16 mouse cellular contexts compared by ENCODE assay signal in genomic region chr4:52213363-52213762, GRCm38 (mm10).
DNase-seq lines count a peak whose midpoint lies in the region; ATAC-seq and TF ChIP-seq lines count a peak whose summit lies in the region.
"Had no signal": no experiment of that assay in that cellular context is flagged by ENCODE, and none has a peak within 500 bp of the region (broad histone marks: within the 10 kb centered on the region; RNA-seq: fewer than 3 reads in every experiment).

No protein-coding gene starts in this region.

- no peaks in the 10 kb centered on the region for H3K4me1 ChIP-seq in heart, embryonic 16.5 days (ENCODE audit: control insufficient read depth, insufficient read depth, low read length)
- peaks cover 3% of the 10 kb centered on the region; the same call in 1 of the 2 replicates for H3K4me1 ChIP-seq in forebrain, embryonic 16.5 days (replicated peaks; ENCODE audit: control insufficient read depth, insufficient read depth, low read length)
- H3K4me1 ChIP-seq in heart, adult 2 months (ENCODE audit: control insufficient read depth, insufficient read depth, low read length) = no peaks in the 10 kb centered on the region
- H3K4me1 ChIP-seq: lung, embryonic 15.5 days; megakaryocyte, embryonic 14.5 days had no signal

- TF ChIP-seq CTCF in heart, adult 2 months (IDR thresholded peaks at IDR 0.05) = no peak

- 56% methylated on average over 3 of the region's 3 CpGs for WGBS in heart, embryonic 16.5 days
- WGBS in forebrain, embryonic 16.5 days = 30% methylated on average over 3 of the region's 3 CpGs
- WGBS in heart, adult 2 months = 55% methylated on average over 3 of the region's 3 CpGs

- peak; percentile 67; the same call in 1 of the 2 replicates for ATAC-seq in heart, embryonic 16.5 days (replicated peaks; ENCODE audit: extremely low read depth, insufficient read depth, low FRiP score)
- 0 out of 2 replicates have a peak, but pooled peaks have one; percentile 43 for ATAC-seq in forebrain, embryonic 16.5 days

- H3K9ac ChIP-seq in heart, embryonic 16.5 days (ENCODE audit: low read length) = no peak overlapping the region
- no peak overlapping the region for H3K9ac ChIP-seq in forebrain, embryonic 16.5 days (replicated peaks; ENCODE audit: low read depth, low read length)
- H3K9ac ChIP-seq in heart, adult 2 months (ENCODE audit: low read depth, low read length) = no peak overlapping the region
- H3K9ac ChIP-seq: lung, embryonic 15.5 days had no signal

- no peak for TF ChIP-seq POLR2A in heart, adult 2 months (IDR thresholded peaks at IDR 0.05; ENCODE audit: insufficient read depth, low read depth, low read length)

- H3K27ac ChIP-seq in heart, embryonic 16.5 days (ENCODE audit: low read length) = no peak overlapping the region
- no peak overlapping the region for H3K27ac ChIP-seq in forebrain, embryonic 16.5 days (ENCODE audit: low read length)
- H3K27ac ChIP-seq in heart, adult 2 months = no peak overlapping the region
- H3K27ac ChIP-seq: lung, embryonic 15.5 days had no signal

- TF ChIP-seq EP300 in heart, adult 2 months (IDR thresholded peaks at IDR 0.05; ENCODE audit: insufficient read depth, low read depth, low read length) = no peak

- H3K27me3 ChIP-seq in heart, embryonic 16.5 days (ENCODE audit: control insufficient read depth, insufficient read depth, low read length) = no peaks in the 10 kb centered on the region
- no peaks in the 10 kb centered on the region for H3K27me3 ChIP-seq in forebrain, embryonic 16.5 days (replicated peaks; ENCODE audit: control insufficient read depth, insufficient read depth, low read length)
- no peaks in the 10 kb centered on the region for H3K27me3 ChIP-seq in heart, adult 2 months (ENCODE audit: control insufficient read depth, insufficient read depth, low read length)
- H3K27me3 ChIP-seq: lung, embryonic 15.5 days; megakaryocyte, embryonic 14.5 days had no signal

- no peak overlapping the region for H3K4me3 ChIP-seq in heart, embryonic 16.5 days (ENCODE audit: low read length)
- H3K4me3 ChIP-seq in forebrain, embryonic 16.5 days (replicated peaks; ENCODE audit: low read length) = no peak overlapping the region
- H3K4me3 ChIP-seq in heart, adult 2 months = no peak overlapping the region
- H3K4me3 ChIP-seq: lung, embryonic 15.5 days; megakaryocyte, embryonic 14.5 days had no signal

- no peak overlapping the region for H3K4me2 ChIP-seq in heart, embryonic 16.5 days (ENCODE audit: low read depth, low read length)
- H3K4me2 ChIP-seq in forebrain, embryonic 16.5 days (ENCODE audit: low read length) = no peak overlapping the region
- H3K4me2 ChIP-seq: lung, embryonic 15.5 days had no signal

- DNase-seq in heart, adult 11 months = no peak
- peak; percentile 36 for DNase-seq in embryo, embryonic 10.5 days (ENCODE audit: low spot score)
- DNase-seq in mesoderm, embryonic 11.5 days (ENCODE audit: low read depth, low spot score) = peak; percentile 43
- no peak for DNase-seq in thymus, postnatal 25 days
- DNase-seq in ovary, postnatal 36 days (ENCODE audit: low spot score) = no peak
- no peak for DNase-seq in heart, adult 2 months
- DNase-seq: adrenal gland, postnatal 25 days; B cell, adult 2 months; cerebellum, adult 11-12 months; kidney, postnatal 14 days; left cerebral cortex, postnatal 4 days; right cerebral cortex, postnatal 25 days had no signal

- intact Hi-C loops in heart, adult 2 months (cut with DNase I) = no loop called here

- no peaks in the 10 kb centered on the region for H3K36me3 ChIP-seq in heart, embryonic 16.5 days (ENCODE audit: control insufficient read depth, insufficient read depth)
- no peaks in the 10 kb centered on the region for H3K36me3 ChIP-seq in forebrain, embryonic 16.5 days (ENCODE audit: control insufficient read depth, insufficient read depth)
- H3K36me3 ChIP-seq in heart, adult 2 months (ENCODE audit: control insufficient read depth, insufficient read depth, low read length) = no peaks in the 10 kb centered on the region
- H3K36me3 ChIP-seq: lung, embryonic 15.5 days had no signal

- H3K9me3 ChIP-seq in heart, embryonic 16.5 days (replicated peaks; ENCODE audit: control insufficient read depth, low read length) = no peaks in the 10 kb centered on the region
- H3K9me3 ChIP-seq in forebrain, embryonic 16.5 days (ENCODE audit: control insufficient read depth, low read length) = no peaks in the 10 kb centered on the region
- H3K9me3 ChIP-seq: lung, embryonic 15.5 days had no signal

- H3K79me2 ChIP-seq in heart, adult 2 months (replicated peaks; ENCODE audit: control insufficient read depth, insufficient read depth, low read length) = no peaks in the 10 kb centered on the region

Comparison
In these comparisons a context has a peak if more than half of its experiments do, and no peak if none do; other contexts are left out.
1. DNase-seq: peak in embryo, embryonic 10.5 days (single experiment) and mesoderm, embryonic 11.5 days (single experiment); none in heart, adult 11 months (single experiment), thymus, postnatal 25 days (single experiment), ovary, postnatal 36 days (single experiment) and heart, adult 2 months (0 of 2).